Mouse (Mus musculus) MEL (cell line): ENCODE data around the gene Klf12. TPM values are rescaled to one million over a fixed set of nuclear protein-coding genes. Genes with fewer than 3 reads are reported as not detected.

Experiments
- DNase-seq: peaks from one replicate; pipeline ENCODE4 v3.0.0; 2011; ENCODE audit warnings: low read depth, low spot score
- H3K27ac ChIP-seq: 2 replicates; pipeline ENCODE4 v1.5.1; 2012; ENCODE audit warnings: low read depth, mild to moderate bottlenecking, control low read depth, low read length, moderate library complexity; ENCODE audit not compliant: control insufficient read depth
- H3K27me3 ChIP-seq, 2 experiments: fragments of 150-350 bp in 1 of 2; sonication (generic) in 1 of 2; 2 replicates each; pipeline ENCODE4 v1.6.1; 2012; ENCODE audit warnings: low read length in 2 of 2, mild to moderate bottlenecking in 2 of 2, improper control_type of control experiment in 1 of 2, moderate library complexity in 1 of 2; ENCODE audit not compliant: insufficient read depth in 2 of 2, control insufficient read depth in 1 of 2
- H3K36me3 ChIP-seq, 2 experiments: 2 replicates each; pipeline ENCODE4 v1.6.1; 2012 to 2014; ENCODE audit warnings: low read length in 2 of 2, improper control_type of control experiment in 1 of 2, inconsistent platforms in 1 of 2, mild to moderate bottlenecking in 1 of 2; ENCODE audit not compliant: insufficient read depth in 2 of 2, control insufficient read depth in 1 of 2
- H3K4me1 ChIP-seq, 2 experiments: fragments of 150-350 bp in 1 of 2; sonication (generic) in 1 of 2; 2 replicates each; pipeline ENCODE4 v1.6.1; 2012; ENCODE audit warnings: low read length in 2 of 2, improper control_type of control experiment in 1 of 2, mild to moderate bottlenecking in 1 of 2; ENCODE audit not compliant: insufficient read depth in 2 of 2, control insufficient read depth in 1 of 2
- H3K4me3 ChIP-seq, 2 experiments: fragments of 150-350 bp in 1 of 2; sonication (generic) in 1 of 2; 2 replicates each; pipeline ENCODE4 v1.5.1; 2012; ENCODE audit warnings: low read depth in 2 of 2, low read length in 2 of 2, mild to moderate bottlenecking in 2 of 2, moderate library complexity in 2 of 2, control low read depth in 1 of 2, improper control_type of control experiment in 1 of 2; ENCODE audit not compliant: control insufficient read depth in 1 of 2, insufficient read depth in 1 of 2
- H3K79me2 ChIP-seq: 2 replicates; pipeline ENCODE4 v1.6.1; 2012; ENCODE audit warnings: mild to moderate bottlenecking, low read length, moderate library complexity; ENCODE audit not compliant: control insufficient read depth, poor library complexity, insufficient read depth
- H3K9ac ChIP-seq: 2 replicates; pipeline ENCODE4 v1.6.1; 2012; ENCODE audit warnings: low read depth, mild to moderate bottlenecking, control low read depth, low read length, moderate library complexity; ENCODE audit not compliant: control insufficient read depth, poor library complexity, severe bottlenecking
- H3K9me3 ChIP-seq: fragments of 150-350 bp; sonication (generic); replicated peaks from 2 replicates; pipeline ENCODE4 v1.6.1; 2012; ENCODE audit warnings: mild to moderate bottlenecking, low read length, improper control_type of control experiment, moderate library complexity; ENCODE audit not compliant: insufficient read depth
- HCFC1 ChIP-seq: IDR thresholded peaks from 2 replicates; pipeline ENCODE4 v1.6.1; 2012; ENCODE audit warnings: low read depth, mild to moderate bottlenecking, inconsistent platforms, low read length, improper control_type of control experiment, moderate library complexity
- MXI1 ChIP-seq: IDR thresholded peaks from 2 replicates; pipeline ENCODE4 v1.6.1; 2011; ENCODE audit warnings: mild to moderate bottlenecking, low read depth, low read length, improper control_type of control experiment
- RAD21 ChIP-seq: IDR thresholded peaks from 2 replicates; pipeline ENCODE4 v1.6.1; 2011; ENCODE audit warnings: mild to moderate bottlenecking, low read depth, low read length, improper control_type of control experiment
- polyA plus RNA-seq, 2 experiments: library from polyadenylated mRNA; stranded (reverse) in 1 of 2; unstranded in 1 of 2; fragments of >175 nt in 1 of 2; fragments of >200 nt in 1 of 2; gene quantifications; 2 replicates each; pipeline versions ENCODE4 v1.2.1 to v1.2.4; 2012; ENCODE audit warnings: low replicate concordance in 2 of 2, low read depth in 1 of 2; ENCODE audit not compliant: insufficient read length in 2 of 2, insufficient read depth in 1 of 2, missing spikeins in 1 of 2
- total RNA-seq: library from RNA; depleted of rRNA; stranded (reverse); fragments of 300-350 nt; gene quantifications from 2 replicates; pipeline ENCODE4 v1.2.3, GENCODE M21; 2012

Klf12 gene
- total and polyA plus RNA-seq, 3 experiments, result 0.42 to 1.2 TPM; not detected in 1

GRCm38 (mm10) chr14:99826713-99827112 lies 457.8 kb downstream of the Klf12 start:
- Histone ChIP-seq H3K4me1 (no peaks in the 10 kb centered on the region), H3K9ac (no peak overlapping the region), H3K4me3 (no peak overlapping the region), H3K27me3 (no peaks in the 10 kb centered on the region), H3K27ac (no peak overlapping the region), H3K36me3 (no peaks in the 10 kb centered on the region), H3K79me2 (no peaks in the 10 kb centered on the region)
- DNase-seq, result no peak
- TF ChIP-seq HCFC1, result no peak
- TF ChIP-seq RAD21, result no peak
- TF ChIP-seq MXI1, result no peak
- TF ChIP-seq, all 39 proteins: peak for 0
- no peaks in the 10 kb centered on the region for H3K9me3 ChIP-seq
